Mouse (Mus musculus) MEL (cell line): ENCODE data around the gene Fgfr2. TPM values are rescaled to one million over a fixed set of nuclear protein-coding genes. Genes with fewer than 3 reads are reported as not detected.
A peak's percentile ranks its signal among the peaks of the same experiment; 100 is the strongest.

Experiments used
- DNase-seq: peaks from one replicate; pipeline ENCODE4 v3.0.0; 2011; ENCODE audit warnings: low read depth, low spot score
- H3K27ac ChIP-seq: 2 replicates; pipeline ENCODE4 v1.5.1; 2012; ENCODE audit warnings: low read depth, mild to moderate bottlenecking, control low read depth, low read length, moderate library complexity; ENCODE audit not compliant: control insufficient read depth
- H3K27me3 ChIP-seq, 2 experiments: fragments of 150-350 bp in 1 of 2; sonication (generic) in 1 of 2; 2 replicates each; pipeline ENCODE4 v1.6.1; 2012; ENCODE audit warnings: low read length in 2 of 2, mild to moderate bottlenecking in 2 of 2, improper control_type of control experiment in 1 of 2, moderate library complexity in 1 of 2; ENCODE audit not compliant: insufficient read depth in 2 of 2, control insufficient read depth in 1 of 2
- H3K36me3 ChIP-seq, 2 experiments: 2 replicates each; pipeline ENCODE4 v1.6.1; 2012 to 2014; ENCODE audit warnings: low read length in 2 of 2, improper control_type of control experiment in 1 of 2, inconsistent platforms in 1 of 2, mild to moderate bottlenecking in 1 of 2; ENCODE audit not compliant: insufficient read depth in 2 of 2, control insufficient read depth in 1 of 2
- H3K4me1 ChIP-seq, 2 experiments: fragments of 150-350 bp in 1 of 2; sonication (generic) in 1 of 2; 2 replicates each; pipeline ENCODE4 v1.6.1; 2012; ENCODE audit warnings: low read length in 2 of 2, improper control_type of control experiment in 1 of 2, mild to moderate bottlenecking in 1 of 2; ENCODE audit not compliant: insufficient read depth in 2 of 2, control insufficient read depth in 1 of 2
- H3K4me3 ChIP-seq, 2 experiments: fragments of 150-350 bp in 1 of 2; sonication (generic) in 1 of 2; 2 replicates each; pipeline ENCODE4 v1.5.1; 2012; ENCODE audit warnings: low read depth in 2 of 2, low read length in 2 of 2, mild to moderate bottlenecking in 2 of 2, moderate library complexity in 2 of 2, control low read depth in 1 of 2, improper control_type of control experiment in 1 of 2; ENCODE audit not compliant: control insufficient read depth in 1 of 2, insufficient read depth in 1 of 2
- H3K79me2 ChIP-seq: 2 replicates; pipeline ENCODE4 v1.6.1; 2012; ENCODE audit warnings: mild to moderate bottlenecking, low read length, moderate library complexity; ENCODE audit not compliant: control insufficient read depth, poor library complexity, insufficient read depth
- H3K9ac ChIP-seq: 2 replicates; pipeline ENCODE4 v1.6.1; 2012; ENCODE audit warnings: low read depth, mild to moderate bottlenecking, control low read depth, low read length, moderate library complexity; ENCODE audit not compliant: control insufficient read depth, poor library complexity, severe bottlenecking
- H3K9me3 ChIP-seq: fragments of 150-350 bp; sonication (generic); replicated peaks from 2 replicates; pipeline ENCODE4 v1.6.1; 2012; ENCODE audit warnings: mild to moderate bottlenecking, low read length, improper control_type of control experiment, moderate library complexity; ENCODE audit not compliant: insufficient read depth
- BHLHE40 ChIP-seq: IDR thresholded peaks from 2 replicates; pipeline ENCODE4 v1.6.1; 2012; ENCODE audit warnings: low read depth, mild to moderate bottlenecking, inconsistent platforms, low read length, improper control_type of control experiment, borderline replicate concordance
- CHD2 ChIP-seq: IDR thresholded peaks from 2 replicates; pipeline ENCODE4 v1.6.1; 2011; ENCODE audit warnings: low read length, improper control_type of control experiment
- CTCF ChIP-seq, 3 experiments: IDR thresholded peaks in 2 of 3; conservative IDR thresholded peaks in 1 of 3; 2 replicates each; pipeline ENCODE4 v1.5.1; 2011 to 2012; ENCODE audit warnings: low read length in 3 of 3, low read depth in 2 of 3, mild to moderate bottlenecking in 2 of 3, improper control_type of control experiment in 1 of 3, inconsistent platforms in 1 of 3, mixed read lengths in 1 of 3, moderate library complexity in 1 of 3; ENCODE audit not compliant: control insufficient read depth in 1 of 3, insufficient read depth in 1 of 3, poor library complexity in 1 of 3, severe bottlenecking in 1 of 3
- E2F4 ChIP-seq: IDR thresholded peaks from 2 replicates; pipeline ENCODE4 v1.6.1; 2011; ENCODE audit warnings: low read depth, low read length, improper control_type of control experiment, borderline replicate concordance
- EP300 ChIP-seq, 2 experiments: IDR thresholded peaks; 2 replicates each; pipeline ENCODE4 v1.6.1; 2011; ENCODE audit warnings: improper control_type of control experiment in 2 of 2, low read length in 2 of 2, low read depth in 1 of 2, mild to moderate bottlenecking in 1 of 2
- ETS1 ChIP-seq: IDR thresholded peaks from 2 replicates; pipeline ENCODE4 v1.6.1; 2012; ENCODE audit warnings: low read depth, mild to moderate bottlenecking, inconsistent platforms, low read length, improper control_type of control experiment, moderate library complexity
- GABPA ChIP-seq: IDR thresholded peaks from 2 replicates; pipeline ENCODE4 v1.6.1; 2012; ENCODE audit warnings: low read depth, mild to moderate bottlenecking, inconsistent platforms, low read length, improper control_type of control experiment, moderate library complexity
- GATA1 ChIP-seq: IDR thresholded peaks from 2 replicates; pipeline ENCODE4 v1.6.1; 2011; ENCODE audit warnings: low read depth, low read length, improper control_type of control experiment
- MAFK ChIP-seq: IDR thresholded peaks from 2 replicates; pipeline ENCODE4 v1.6.1; 2011; ENCODE audit warnings: low read depth, mild to moderate bottlenecking, low read length, improper control_type of control experiment, borderline replicate concordance
- MAZ ChIP-seq: IDR thresholded peaks from 2 replicates; pipeline ENCODE4 v1.6.1; 2012; ENCODE audit warnings: low read depth, mild to moderate bottlenecking, inconsistent platforms, low read length, improper control_type of control experiment
- MEF2A ChIP-seq: IDR thresholded peaks from 2 replicates; pipeline ENCODE4 v1.6.1; 2014; ENCODE audit warnings: low read depth, mild to moderate bottlenecking, inconsistent platforms, low read length, improper control_type of control experiment; ENCODE audit not compliant: poor library complexity, insufficient replicate concordance, severe bottlenecking; ENCODE audit errors: extremely low read depth
- MXI1 ChIP-seq: IDR thresholded peaks from 2 replicates; pipeline ENCODE4 v1.6.1; 2011; ENCODE audit warnings: mild to moderate bottlenecking, low read depth, low read length, improper control_type of control experiment
- MYB ChIP-seq: IDR thresholded peaks from 2 replicates; pipeline ENCODE4 v1.6.1; 2011; ENCODE audit warnings: mild to moderate bottlenecking, low read depth, low read length, improper control_type of control experiment
- MYC ChIP-seq: IDR thresholded peaks from 2 replicates; pipeline ENCODE4 v1.6.1; 2011; ENCODE audit warnings: low read depth, mild to moderate bottlenecking, low read length, improper control_type of control experiment, moderate library complexity
- NRF1 ChIP-seq: IDR thresholded peaks from 2 replicates; pipeline ENCODE4 v1.6.1; 2014; ENCODE audit warnings: low read depth, mild to moderate bottlenecking, inconsistent platforms, low read length, improper control_type of control experiment, moderate library complexity; ENCODE audit not compliant: poor library complexity, insufficient read depth, severe bottlenecking
- POLR2A ChIP-seq, 2 experiments: IDR thresholded peaks; 2 replicates each; pipeline ENCODE4 v1.6.1; 2011 to 2012; ENCODE audit warnings: low read length in 2 of 2, mild to moderate bottlenecking in 2 of 2, control low read depth in 1 of 2, improper control_type of control experiment in 1 of 2, low read depth in 1 of 2, moderate library complexity in 1 of 2; ENCODE audit not compliant: control insufficient read depth in 1 of 2, insufficient read depth in 1 of 2, poor library complexity in 1 of 2
- POLR2AphosphoS2 ChIP-seq: IDR thresholded peaks from 2 replicates; pipeline ENCODE4 v1.6.1; 2011; ENCODE audit warnings: low read length, improper control_type of control experiment
- RAD21 ChIP-seq: IDR thresholded peaks from 2 replicates; pipeline ENCODE4 v1.6.1; 2011; ENCODE audit warnings: mild to moderate bottlenecking, low read depth, low read length, improper control_type of control experiment
- TAL1 ChIP-seq: IDR thresholded peaks from 2 replicates; pipeline ENCODE4 v1.6.1; 2012; ENCODE audit warnings: mild to moderate bottlenecking, inconsistent platforms, low read length, moderate library complexity, mixed read lengths
- TCF12 ChIP-seq: IDR thresholded peaks from 2 replicates; pipeline ENCODE4 v1.6.1; 2014; ENCODE audit warnings: low read depth, mild to moderate bottlenecking, inconsistent platforms, low read length, improper control_type of control experiment, moderate library complexity
- UBTF ChIP-seq: IDR thresholded peaks from 2 replicates; pipeline ENCODE4 v1.6.1; 2012; ENCODE audit warnings: low read depth, mild to moderate bottlenecking, inconsistent platforms, low read length, improper control_type of control experiment, moderate library complexity, borderline replicate concordance; ENCODE audit not compliant: insufficient read depth
- USF2 ChIP-seq, 2 experiments: IDR thresholded peaks; 2 replicates each; pipeline ENCODE4 v1.6.1; 2011 to 2012; ENCODE audit warnings: improper control_type of control experiment in 2 of 2, low read length in 2 of 2, borderline replicate concordance in 1 of 2, inconsistent platforms in 1 of 2, low read depth in 1 of 2, mild to moderate bottlenecking in 1 of 2; ENCODE audit not compliant: insufficient read depth in 1 of 2
- ZKSCAN1 ChIP-seq: IDR thresholded peaks from 2 replicates; pipeline ENCODE4 v1.6.1; 2012; ENCODE audit warnings: low read depth, mild to moderate bottlenecking, inconsistent platforms, low read length, improper control_type of control experiment, moderate library complexity
- ZMIZ1 ChIP-seq: IDR thresholded peaks from 2 replicates; pipeline ENCODE4 v1.6.1; 2012; ENCODE audit warnings: low read depth, mild to moderate bottlenecking, inconsistent platforms, low read length, improper control_type of control experiment, moderate library complexity
- ZNF384 ChIP-seq: IDR thresholded peaks from 2 replicates; pipeline ENCODE4 v1.6.1; 2012; ENCODE audit warnings: low read depth, mild to moderate bottlenecking, inconsistent platforms, low read length, improper control_type of control experiment
- polyA plus RNA-seq, 2 experiments: library from polyadenylated mRNA; stranded (reverse) in 1 of 2; unstranded in 1 of 2; fragments of >175 nt in 1 of 2; fragments of >200 nt in 1 of 2; gene quantifications; 2 replicates each; pipeline versions ENCODE4 v1.2.1 to v1.2.4; 2012; ENCODE audit warnings: low replicate concordance in 2 of 2, low read depth in 1 of 2; ENCODE audit not compliant: insufficient read length in 2 of 2, insufficient read depth in 1 of 2, missing spikeins in 1 of 2
- total RNA-seq: library from RNA; depleted of rRNA; stranded (reverse); fragments of 300-350 nt; gene quantifications from 2 replicates; pipeline ENCODE4 v1.2.3, GENCODE M21; 2012

Gene Fgfr2
- total and polyA plus RNA-seq, 3 experiments, result not detected

GRCm38 (mm10) chr7:132600026-132600425, 523.1 kb downstream of the Fgfr2 start:
- no peak overlapping the region for H3K27ac ChIP-seq
- peak overlapping the region in 1 of 2 experiments; percentile 34; a peak in 2 of 4 replicates for H3K4me3 ChIP-seq
- peaks cover 0 to 2% of the 10 kb centered on the region in 2 experiments; a peak in 1 of 4 replicates for H3K27me3 ChIP-seq
- peaks cover 0 to 7% of the 10 kb centered on the region in 2 experiments; a peak in 2 of 4 replicates for H3K36me3 ChIP-seq
- no peaks in the 10 kb centered on the region for H3K9me3 ChIP-seq
- H3K79me2 ChIP-seq, result peaks cover 4% of the 10 kb centered on the region
- H3K4me1 ChIP-seq, result peaks cover 5 to 18% of the 10 kb centered on the region in 2 experiments
- DNase-seq, result peak; percentile 28
- no peak overlapping the region for H3K9ac ChIP-seq
- no peak for TF ChIP-seq GATA1
- no peak for TF ChIP-seq MYB
- TF ChIP-seq TCF12, result 0 out of 2 replicates have a peak, but pooled peaks have one; percentile 8
- 0 out of 2 replicates have a peak, but pooled peaks have one; percentile 20 for TF ChIP-seq ETS1
- no peak for TF ChIP-seq EP300 (IDR thresholded peaks at IDR 0.05; ENCODE audit: low read depth in 1 of 2, low read length in 2 of 2)
- no peak for TF ChIP-seq MXI1
- no peak for TF ChIP-seq CHD2
- no peak for TF ChIP-seq POLR2AphosphoS2

GRCm38 (mm10) chr7:132599071-132599975, 523.8 kb downstream of the Fgfr2 start, which contains the start of gene Nkx1-2:
Gene Nkx1-2, minus strand, starts transcription at chr7:132599637.
- Histone ChIP-seq H3K4me1 (peaks cover 12 to 24% of the 10 kb centered on the region in 2 experiments), H3K9ac (no peak within 1 kb of the TSS), H3K4me3 (peak within 1 kb of the TSS; percentile 73 to 81; a peak in 3 of 4 replicates), H3K79me2 (peaks cover 4% of the 10 kb centered on the region), H3K9me3 (no peaks in the 10 kb centered on the region), H3K27ac (no peak within 1 kb of the TSS), H3K36me3 (peaks cover 0 to 14% of the 10 kb centered on the region in 2 experiments; a peak in 2 of 4 replicates)
- DNase-seq, result no peak
- TF ChIP-seq BHLHE40, result no peak
- no peak for TF ChIP-seq NRF1
- TF ChIP-seq TAL1, result no peak
- TF ChIP-seq UBTF, result no peak
- no peak for TF ChIP-seq CHD2
- TF ChIP-seq CTCF (IDR thresholded peaks at IDR 0.05 in 2 of 3, conservative IDR thresholded peaks at IDR 0.05 in 1 of 3; ENCODE audit: control insufficient read depth in 1 of 3, insufficient read depth in 1 of 3, low read depth in 2 of 3, low read length in 3 of 3, poor library complexity in 1 of 3, severe bottlenecking in 1 of 3), result no peak
- TF ChIP-seq E2F4, result no peak
- no peak for TF ChIP-seq MEF2A
- TF ChIP-seq GABPA, result no peak
- TF ChIP-seq ZKSCAN1, result no peak
- TF ChIP-seq POLR2A (IDR thresholded peaks at IDR 0.05; ENCODE audit: control insufficient read depth in 1 of 2, insufficient read depth in 1 of 2, low read depth in 1 of 2, low read length in 2 of 2, poor library complexity in 1 of 2), result no peak
- TF ChIP-seq MYB, result no peak
- TF ChIP-seq MAZ, result no peak
- TF ChIP-seq ZMIZ1, result no peak
- no peak for TF ChIP-seq MYC
- TF ChIP-seq RAD21, result no peak
- no peak for TF ChIP-seq MAFK
- TF ChIP-seq USF2 (IDR thresholded peaks at IDR 0.05; ENCODE audit: borderline replicate concordance in 1 of 2, insufficient read depth in 1 of 2, low read depth in 1 of 2, low read length in 2 of 2), result no peak
- TF ChIP-seq ZNF384, result no peak
- TF ChIP-seq, all 39 proteins: peak for 0
- H3K27me3 ChIP-seq, result peaks cover 0 to 2% of the 10 kb centered on the region in 2 experiments; a peak in 1 of 4 replicates
